Mouse (Mus musculus) spleen, embryonic (tissue): ENCODE data around the gene P4ha1.

Experiments
- CTCF ChIA-PET: fragments of 350-600 bp; sonication (Branson Sonifier 250); formaldehyde crosslinking; loops from one replicate; lab custom pipeline; 2022; lab: Charles Lee

The P4ha1 gene

GRCm38 (mm10) chr10:59323488-59324161 lies 529 bp downstream of the P4ha1 start:
- CTCF ChIA-PET, result interaction anchor here (0.7 kb wide), 2 partner anchors 333 to 866 kb away, joined by 3 read pairs; no protein-coding TSS in a partner anchor

- CTCF ChIA-PET, result interaction anchor here (0.7 to 1.1 kb wide), 3 partner anchors 332 to 936 kb away, joined by 3 read pairs; no protein-coding TSS in a partner anchor
These were observed 1.4 kb downstream of the P4ha1 start for GRCm38 (mm10) chr10:59324311-59325165.

GRCm38 (mm10) chr10:59326612-59327315 lies 3.7 kb downstream of the P4ha1 start:
- CTCF ChIA-PET, result no interaction called here

- CTCF ChIA-PET, result no interaction called here
These were observed 4.2 kb downstream of the P4ha1 start for GRCm38 (mm10) chr10:59327316-59327710.

GRCm38 (mm10) chr10:59331546-59332256 lies 8.6 kb downstream of the P4ha1 start:
- CTCF ChIA-PET, result no interaction called here

- CTCF ChIA-PET, result no interaction called here
These were observed 10.3 kb downstream of the P4ha1 start for GRCm38 (mm10) chr10:59333400-59333799.

- CTCF ChIA-PET, result interaction anchor here (0.5 kb wide), 1 partner anchor 212 kb away, joined by 3 read pairs; no protein-coding TSS in a partner anchor
These were observed 12.1 kb downstream of the P4ha1 start for GRCm38 (mm10) chr10:59334899-59335798.

GRCm38 (mm10) chr10:59336124-59336523 lies 13.0 kb downstream of the P4ha1 start:
- CTCF ChIA-PET, result interaction anchor here (0.7 kb wide), 1 partner anchor 10 kb away, joined by 3 read pairs; no protein-coding TSS in a partner anchor

GRCm38 (mm10) chr10:59346560-59346959 lies 23.5 kb downstream of the P4ha1 start:
- CTCF ChIA-PET, result no interaction called here

GRCm38 (mm10) chr10:59348200-59348599 lies 25.1 kb downstream of the P4ha1 start:
- CTCF ChIA-PET, result no interaction called here

- CTCF ChIA-PET, result no interaction called here
These were observed 26.4 kb downstream of the P4ha1 start for GRCm38 (mm10) chr10:59349536-59349935.

- CTCF ChIA-PET, result no interaction called here
These were observed 30.0 kb downstream of the P4ha1 start for GRCm38 (mm10) chr10:59353065-59353464.

GRCm38 (mm10) chr10:59354120-59354519 lies 31.0 kb downstream of the P4ha1 start:
- CTCF ChIA-PET, result no interaction called here

- CTCF ChIA-PET, result no interaction called here
These were observed 31.9 kb downstream of the P4ha1 start for GRCm38 (mm10) chr10:59355020-59355419.

- CTCF ChIA-PET, result no interaction called here
These were observed 35.6 kb downstream of the P4ha1 start for GRCm38 (mm10) chr10:59358744-59359143.

GRCm38 (mm10) chr10:59363208-59363607 lies 40.1 kb downstream of the P4ha1 start:
- CTCF ChIA-PET, result no interaction called here

GRCm38 (mm10) chr10:59364551-59364950 lies 41.5 kb downstream of the P4ha1 start:
- CTCF ChIA-PET, result no interaction called here

GRCm38 (mm10) chr10:59365804-59366589 lies 42.9 kb downstream of the P4ha1 start:
- CTCF ChIA-PET, result no interaction called here

- CTCF ChIA-PET, result no interaction called here
These were observed 43.6 kb downstream of the P4ha1 start for GRCm38 (mm10) chr10:59366746-59367145.
